Mouse (Mus musculus) CH12.LX (cell line): ENCODE data around the gene Igf1r. TPM values are rescaled to one million over a fixed set of nuclear protein-coding genes. Genes with fewer than 3 reads are reported as not detected.

Experiments used
- DNase-seq: peaks from one replicate; pipeline ENCODE4 v3.0.0-alpha.2; 2013; ENCODE audit errors: extremely low read depth
- H3K27ac ChIP-seq: 2 replicates; pipeline ENCODE4 v1.5.1; 2012; ENCODE audit warnings: low read depth, mild to moderate bottlenecking, control low read depth, moderate library complexity; ENCODE audit not compliant: insufficient read depth
- H3K27me3 ChIP-seq: replicated peaks from 2 replicates; pipeline ENCODE3; 2012; ENCODE audit warnings: inconsistent platforms
- H3K36me3 ChIP-seq, 2 experiments: replicated peaks in 1 of 2; 2 replicates each; pipeline versions ENCODE3 to v1.6.1; 2012; ENCODE audit warnings: inconsistent platforms in 1 of 2, low read length in 1 of 2, mild to moderate bottlenecking in 1 of 2, mixed read lengths in 1 of 2, moderate library complexity in 1 of 2; ENCODE audit not compliant: control insufficient read depth in 1 of 2, insufficient read depth in 1 of 2
- H3K4me1 ChIP-seq, 2 experiments: 2 replicates each; pipeline ENCODE4 v1.6.1; 2012; ENCODE audit warnings: inconsistent platforms in 1 of 2, moderate library complexity in 1 of 2; ENCODE audit not compliant: insufficient read depth in 2 of 2, control insufficient read depth in 1 of 2
- H3K4me2 ChIP-seq: 2 replicates; pipeline ENCODE4 v1.6.1; 2012; ENCODE audit warnings: low read depth, mild to moderate bottlenecking, control low read depth; ENCODE audit not compliant: poor library complexity, insufficient read depth, severe bottlenecking
- H3K4me3 ChIP-seq, 3 experiments: fragments of 150-350 bp in 1 of 3; sonication (generic) in 1 of 3; replicated peaks in 1 of 3; 2 replicates each; pipeline versions ENCODE3 to v1.5.1; 2011 to 2012; ENCODE audit warnings: low read depth in 2 of 3, low read length in 2 of 3, mild to moderate bottlenecking in 2 of 3, moderate library complexity in 2 of 3, control low read depth in 1 of 3, improper control_type of control experiment in 1 of 3, inconsistent platforms in 1 of 3, mixed read lengths in 1 of 3; ENCODE audit not compliant: poor library complexity in 1 of 3
- H3K79me2 ChIP-seq: replicated peaks from 2 replicates; pipeline ENCODE4 v1.6.1; 2012; ENCODE audit warnings: mild to moderate bottlenecking, moderate library complexity; ENCODE audit not compliant: control insufficient read depth, poor library complexity, insufficient read depth, severe bottlenecking; ENCODE audit errors: extremely low read depth
- H3K9ac ChIP-seq: 2 replicates; pipeline ENCODE4 v1.6.1; 2012; ENCODE audit warnings: low read depth, mild to moderate bottlenecking, control low read depth, moderate library complexity; ENCODE audit not compliant: insufficient read depth
- H3K9me3 ChIP-seq: replicated peaks from 2 replicates; pipeline ENCODE3; 2012; ENCODE audit warnings: low read length, inconsistent platforms, mixed read lengths
- BHLHE40 ChIP-seq: IDR thresholded peaks from 2 replicates; pipeline ENCODE4 v1.6.1; 2011; ENCODE audit warnings: mild to moderate bottlenecking, low read depth, low read length, improper control_type of control experiment
- CHD1 ChIP-seq: IDR thresholded peaks from 2 replicates; pipeline ENCODE4 v1.6.1; 2012; ENCODE audit warnings: low read depth, low read length, improper control_type of control experiment, inconsistent platforms
- CHD2 ChIP-seq: IDR thresholded peaks from 2 replicates; pipeline ENCODE4 v1.6.1; 2011; ENCODE audit warnings: low read length, improper control_type of control experiment
- CTCF ChIP-seq, 2 experiments: IDR thresholded peaks in 1 of 2; conservative IDR thresholded peaks in 1 of 2; 2 replicates each; pipeline ENCODE4 v1.5.1; 2011 to 2012; ENCODE audit warnings: low read depth in 2 of 2, low read length in 2 of 2, improper control_type of control experiment in 1 of 2, inconsistent platforms in 1 of 2, mild to moderate bottlenecking in 1 of 2, moderate library complexity in 1 of 2
- ETS1 ChIP-seq: conservative IDR thresholded peaks from 2 replicates; pipeline ENCODE4 v1.6.1; 2012; ENCODE audit warnings: low read depth, mild to moderate bottlenecking, inconsistent platforms, low read length, improper control_type of control experiment, moderate library complexity
- HCFC1 ChIP-seq: IDR thresholded peaks from 2 replicates; pipeline ENCODE4 v1.6.1; 2012; ENCODE audit warnings: low read depth, mild to moderate bottlenecking, inconsistent platforms, low read length, improper control_type of control experiment
- JUN ChIP-seq: IDR thresholded peaks from 2 replicates; pipeline ENCODE4 v1.6.1; 2011; ENCODE audit warnings: low read depth, mild to moderate bottlenecking, low read length, improper control_type of control experiment, moderate library complexity; ENCODE audit not compliant: insufficient read depth
- JUND ChIP-seq: conservative IDR thresholded peaks from 2 replicates; pipeline ENCODE4 v1.6.1; 2011; ENCODE audit warnings: low read depth, low read length, improper control_type of control experiment
- MEF2A ChIP-seq: IDR thresholded peaks from 2 replicates; pipeline ENCODE4 v1.6.1; 2014; ENCODE audit warnings: low read depth, mild to moderate bottlenecking, inconsistent platforms, low read length, improper control_type of control experiment, borderline replicate concordance
- MYC ChIP-seq: IDR thresholded peaks from 2 replicates; pipeline ENCODE4 v1.6.1; 2011; ENCODE audit warnings: low read depth, mild to moderate bottlenecking, improper control_type of control experiment, low read length
- RAD21 ChIP-seq: IDR thresholded peaks from 2 replicates; pipeline ENCODE4 v1.6.1; 2011; ENCODE audit warnings: low read depth, mild to moderate bottlenecking, low read length, improper control_type of control experiment, moderate library complexity
- RCOR1 ChIP-seq: conservative IDR thresholded peaks from 2 replicates; pipeline ENCODE4 v1.6.1; 2012; ENCODE audit warnings: low read depth, mild to moderate bottlenecking, inconsistent platforms, low read length, improper control_type of control experiment
- SMC3 ChIP-seq: IDR thresholded peaks from 2 replicates; pipeline ENCODE4 v1.6.1; 2011; ENCODE audit warnings: low read depth, low read length, improper control_type of control experiment
- TBP ChIP-seq: conservative IDR thresholded peaks from 2 replicates; pipeline ENCODE4 v1.6.1; 2011; ENCODE audit warnings: low read depth, low read length, improper control_type of control experiment
- TCF12 ChIP-seq: IDR thresholded peaks from 2 replicates; pipeline ENCODE4 v1.6.1; 2014; ENCODE audit warnings: low read depth, mild to moderate bottlenecking, inconsistent platforms, low read length, improper control_type of control experiment
- UBTF ChIP-seq: IDR thresholded peaks from 2 replicates; pipeline ENCODE4 v1.6.1; 2012; ENCODE audit warnings: low read depth, mild to moderate bottlenecking, inconsistent platforms, low read length, improper control_type of control experiment, moderate library complexity
- USF1 ChIP-seq: IDR thresholded peaks from 2 replicates; pipeline ENCODE4 v1.6.1; 2014; ENCODE audit warnings: low read depth, mild to moderate bottlenecking, inconsistent platforms, low read length, improper control_type of control experiment
- ZC3H11A ChIP-seq: IDR thresholded peaks from 2 replicates; pipeline ENCODE4 v1.6.1; 2012; ENCODE audit warnings: low read depth, mild to moderate bottlenecking, inconsistent platforms, low read length, improper control_type of control experiment
- ZKSCAN1 ChIP-seq: IDR thresholded peaks from 2 replicates; pipeline ENCODE4 v1.6.1; 2012; ENCODE audit warnings: low read depth, inconsistent platforms, low read length, improper control_type of control experiment, borderline replicate concordance
- ZMIZ1 ChIP-seq: IDR thresholded peaks from 2 replicates; pipeline ENCODE4 v1.6.1; 2012; ENCODE audit warnings: low read depth, mild to moderate bottlenecking, inconsistent platforms, low read length, improper control_type of control experiment
- ZNF384 ChIP-seq: IDR thresholded peaks from 2 replicates; pipeline ENCODE4 v1.6.1; 2012; ENCODE audit warnings: low read depth, low read length, improper control_type of control experiment, inconsistent platforms
- dilution Hi-C: fragments of 300-500 bp; cut with MboI; formaldehyde crosslinking; loops from 2 replicates; pipeline ENCODE4 v1.14.3; 2020; ENCODE audit warnings: low sequenced_read_pairs; ENCODE audit not compliant: extremely low pct_unique_long_range_greater_than_20kb, extremely low pct_ligation_motif_present
- in situ Hi-C: fragments of 300-500 bp; cut with MboI; formaldehyde crosslinking; loops from 3 replicates; pipeline ENCODE4 v1.14.3; 2019; ENCODE audit warnings: low sequenced_read_pairs, low pct_ligation_motif_present, low pct_unique_long_range_greater_than_20kb, mixed read lengths
- polyA plus RNA-seq: library from polyadenylated mRNA; unstranded; fragments of >175 nt; gene quantifications from 2 replicates; pipeline ENCODE4 v1.2.1, GENCODE M21; 2012; ENCODE audit warnings: low read depth; ENCODE audit not compliant: insufficient read length
- total RNA-seq, 2 experiments: library from RNA; depleted of rRNA; stranded (reverse); fragments of 300-350 nt in 1 of 2; fragments of >200 nt in 1 of 2; gene quantifications; 2 replicates each; pipeline ENCODE4 v1.2.3; 2012 to 2014

Igf1r gene
- total and polyA plus RNA-seq, 3 experiments, result 0.19 to 1.6 (median 0.29) TPM

DNA sequence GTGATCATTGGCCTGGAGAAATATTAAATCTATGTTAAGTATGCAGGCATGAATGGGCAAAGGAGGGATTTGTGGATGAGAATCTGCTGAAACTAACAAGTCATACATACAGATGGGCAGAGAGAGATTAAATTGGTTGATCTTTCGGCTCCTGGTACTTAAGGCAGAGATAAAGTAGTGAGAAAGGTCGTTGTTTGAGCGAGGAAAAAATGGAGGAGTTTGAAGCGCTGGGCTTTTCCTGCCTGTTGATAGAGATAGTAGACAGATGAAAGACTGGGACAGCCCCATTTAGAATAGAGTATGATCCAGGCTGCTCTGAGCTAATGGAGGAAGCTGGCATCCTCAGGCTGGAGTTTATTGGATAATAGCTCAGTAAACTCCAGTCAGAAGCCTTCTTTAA, 65.4 kb downstream of the Igf1r start:
- dilution Hi-C loops, result no loop called here
- Histone ChIP-seq H3K79me2 (no peaks in the 10 kb centered on the region), H3K9me3 (peaks cover 13% of the 10 kb centered on the region), H3K36me3 (no peaks in the 10 kb centered on the region), H3K27me3 (peaks cover 54% of the 10 kb centered on the region)
- no peak for DNase-seq
- TF ChIP-seq HCFC1, result no peak
- TF ChIP-seq, all 38 proteins: peak for 0
- H3K4me3 ChIP-seq, result no peak overlapping the region
- H3K9ac ChIP-seq, result no peak overlapping the region
- in situ Hi-C loops, result no loop called here
- H3K27ac ChIP-seq, result no peak overlapping the region
- no peaks in the 10 kb centered on the region for H3K4me1 ChIP-seq
- H3K4me2 ChIP-seq, result no peak overlapping the region

DNA sequence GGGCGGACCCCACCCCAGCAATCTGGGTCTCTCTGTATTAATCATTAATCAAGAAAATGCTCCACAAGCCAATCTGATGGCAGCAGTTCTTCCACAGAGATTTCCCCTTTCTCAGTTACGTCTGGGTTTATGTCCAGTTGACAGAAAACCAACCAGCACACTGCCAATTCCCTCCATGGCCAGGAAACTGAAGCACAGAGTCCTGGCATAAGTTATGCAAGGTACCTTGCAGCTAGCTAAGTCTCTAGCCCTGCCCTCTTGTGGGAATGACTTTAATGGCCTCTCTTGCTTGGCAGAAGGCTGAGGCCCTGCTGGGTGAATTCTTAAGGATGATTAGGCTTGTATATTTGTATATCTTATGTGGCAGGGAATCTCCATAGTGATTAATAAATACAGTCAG, 67.9 kb downstream of the Igf1r start:
- H3K27me3 ChIP-seq, result peaks cover 65% of the 10 kb centered on the region

GRCm38 (mm10) chr7:68021741-68022140, 69.1 kb downstream of the Igf1r start:
- TF ChIP-seq TCF12 (no peak), JUN (no peak), CTCF (conservative IDR thresholded peaks at IDR 0.05 in 1 of 2, IDR thresholded peaks at IDR 0.05 in 1 of 2; ENCODE audit: low read depth in 2 of 2, low read length in 2 of 2) (no peak), ZNF384 (no peak), HCFC1 (no peak), JUND (no peak), USF1 (no peak), ZMIZ1 (no peak), MEF2A (no peak), TBP (no peak), SMC3 (no peak)
- TF ChIP-seq, all 38 proteins: peak for 0
- H3K9me3 ChIP-seq, result peaks cover 3% of the 10 kb centered on the region
- no peaks in the 10 kb centered on the region for H3K79me2 ChIP-seq
- H3K4me3 ChIP-seq, result no peak overlapping the region
- dilution Hi-C loops, result no loop called here
- no peak overlapping the region for H3K4me2 ChIP-seq
- H3K27ac ChIP-seq, result no peak overlapping the region
- no peak overlapping the region for H3K9ac ChIP-seq
- peaks cover 69% of the 10 kb centered on the region for H3K27me3 ChIP-seq
- no peaks in the 10 kb centered on the region for H3K36me3 ChIP-seq
- no peaks in the 10 kb centered on the region for H3K4me1 ChIP-seq
- in situ Hi-C loops, result no loop called here
- DNase-seq, result no peak

More for the DNA sequence above, 67.9 kb downstream of the Igf1r start:
- dilution Hi-C loops (no loop called here), in situ Hi-C loops (no loop called here)
- no peak overlapping the region for H3K4me3 ChIP-seq
- no peak overlapping the region for H3K9ac ChIP-seq
- no peaks in the 10 kb centered on the region for H3K36me3 ChIP-seq
- H3K9me3 ChIP-seq, result peaks cover 13% of the 10 kb centered on the region
- H3K4me1 ChIP-seq, result no peaks in the 10 kb centered on the region
- TF ChIP-seq ZKSCAN1 (no peak), MYC (no peak), RAD21 (no peak), CHD2 (no peak), CHD1 (no peak), ZC3H11A (no peak), UBTF (no peak), BHLHE40 (no peak), TBP (no peak), ZMIZ1 (no peak), HCFC1 (no peak), RCOR1 (no peak), ETS1 (no peak), ZNF384 (no peak)
- no peaks in the 10 kb centered on the region for H3K79me2 ChIP-seq
- H3K27ac ChIP-seq, result no peak overlapping the region
- no peak overlapping the region for H3K4me2 ChIP-seq
- DNase-seq, result no peak
